24 mouse cellular contexts compared by ENCODE assay signal in genomic region chr1:142433300-142433699, GRCm38 (mm10).
"Had no signal": no experiment of that assay in that cellular context is flagged by ENCODE, and none has a peak within 500 bp of the region (broad histone marks: within the 10 kb centered on the region; RNA-seq: fewer than 3 reads in every experiment).

No protein-coding gene starts in this region.

- H3K9me3 ChIP-seq: heart, embryonic 13.5 days; heart, embryonic 15.5 days; hindbrain, embryonic 10.5 days; hindbrain, embryonic 12.5 days; intestine, embryonic 15.5 days; limb, embryonic 10.5 days; limb, embryonic 12.5 days; liver, embryonic 13.5 days; liver, embryonic 15.5 days had no signal

- H3K4me1 ChIP-seq: heart, embryonic 13.5 days; heart, embryonic 15.5 days; hindbrain, embryonic 10.5 days; hindbrain, embryonic 12.5 days; intestine, embryonic 15.5 days; limb, embryonic 10.5 days; limb, embryonic 12.5 days; liver, embryonic 13.5 days; liver, embryonic 15.5 days had no signal

- H3K9ac ChIP-seq: heart, embryonic 13.5 days; heart, embryonic 15.5 days; hindbrain, embryonic 12.5 days; hindbrain, embryonic 14.5 days; intestine, embryonic 15.5 days; limb, embryonic 12.5 days; liver, embryonic 13.5 days; liver, embryonic 15.5 days had no signal

- H3K36me3 ChIP-seq: heart, embryonic 13.5 days; heart, embryonic 15.5 days; hindbrain, embryonic 10.5 days; hindbrain, embryonic 12.5 days; intestine, embryonic 15.5 days; limb, embryonic 10.5 days; limb, embryonic 12.5 days; liver, embryonic 13.5 days; liver, embryonic 15.5 days had no signal

- DNase-seq: heart, adult 2 months; heart, postnatal 4 days; kidney, adult 18-20 months; kidney, adult 8-10 months; kidney, postnatal 10 days; kidney, postnatal 4 days; liver; liver, embryonic 13.5 days had no signal

- H3K4me2 ChIP-seq: heart, embryonic 11.5 days; heart, embryonic 13.5 days; heart, embryonic 15.5 days; hindbrain, embryonic 12.5 days; hindbrain, embryonic 14.5 days; intestine, embryonic 15.5 days; limb, embryonic 12.5 days; liver, embryonic 11.5 days; liver, embryonic 13.5 days; liver, embryonic 15.5 days had no signal

- H3K27ac ChIP-seq: heart, adult 2 months; heart, embryonic 13.5 days; heart, embryonic 15.5 days; hindbrain, embryonic 10.5 days; hindbrain, embryonic 12.5 days; hindbrain, embryonic 14.5 days; intestine, embryonic 15.5 days; layer of hippocampus, adult 2 months; left cerebral cortex, adult 2 months; limb, embryonic 10.5 days; limb, embryonic 12.5 days; liver, embryonic 13.5 days; liver, embryonic 15.5 days had no signal

- ATAC-seq: hindbrain, embryonic 16.5 days; inflammation-experienced regulatory T-cells, adult 6 months; intestine, embryonic 15.5 days; intestine, postnatal 0 days had no signal

- H3K27me3 ChIP-seq: heart, embryonic 13.5 days; heart, embryonic 15.5 days; hindbrain, embryonic 12.5 days; intestine, embryonic 15.5 days; limb, embryonic 12.5 days; liver, embryonic 13.5 days; liver, embryonic 15.5 days had no signal

- H3K4me3 ChIP-seq: heart, adult 2 months; heart, embryonic 13.5 days; heart, embryonic 15.5 days; hindbrain, embryonic 10.5 days; hindbrain, embryonic 12.5 days; intestine, embryonic 15.5 days; layer of hippocampus, adult 2 months; left cerebral cortex, adult 2 months; limb, embryonic 10.5 days; limb, embryonic 12.5 days; liver, embryonic 13.5 days; liver, embryonic 15.5 days had no signal
